Mouse (Mus musculus): ENCODE measurements around the gene Sympk. TPM values are rescaled to one million over a fixed set of nuclear protein-coding genes. Genes with fewer than 3 reads are reported as not detected.

Sympk gene
- total and polyA plus RNA-seq, 2 experiments = 21.5 to 46.9 TPM

GRCm38 (mm10) chr7:19029084-19029653, 5.0 kb downstream of the Sympk start:
- H3K4me1 ChIP-seq (ENCODE audit: control insufficient read depth, insufficient read depth, low read length) = 0 out of 2 replicates have a peak, but pooled peaks cover 2% of the 10 kb centered on the region
- no peak overlapping the region for H3K27ac ChIP-seq (replicated peaks; ENCODE audit: insufficient read depth, low read depth, low read length)
- peaks cover 7% of the 10 kb centered on the region; the same call in 1 of the 2 replicates for H3K79me2 ChIP-seq (ENCODE audit: control insufficient read depth, insufficient read depth, low read length)
- no peak overlapping the region for H3K4me3 ChIP-seq (ENCODE audit: insufficient read depth, low read depth, low read length)
- DNase-seq (ENCODE audit: extremely low read depth, low read depth, low spot score) = no peak
- peaks cover 17% of the 10 kb centered on the region for H3K36me3 ChIP-seq (ENCODE audit: control insufficient read depth, insufficient read depth, low read length)
- TF ChIP-seq CTCF (IDR thresholded peaks at IDR 0.05; ENCODE audit: low read depth, low read length) (peak; percentile 85), POLR2A (IDR thresholded peaks at IDR 0.05; ENCODE audit: extremely low read depth, insufficient read depth, low read length) (no peak)
- 74% methylated on average over 6 of the region's 6 CpGs for WGBS
- H3K27me3 ChIP-seq (ENCODE audit: control insufficient read depth, insufficient read depth, low read length) = no peaks in the 10 kb centered on the region
- no peak overlapping the region for H3K9ac ChIP-seq (ENCODE audit: low read depth, low read length)

GRCm38 (mm10) chr7:19031641-19032040, 7.5 kb downstream of the Sympk start:
- DNase-seq (ENCODE audit: extremely low read depth, low read depth, low spot score) = no peak
- Histone ChIP-seq H3K27me3 (ENCODE audit: control insufficient read depth, insufficient read depth, low read length) (no peaks in the 10 kb centered on the region), H3K9ac (ENCODE audit: low read depth, low read length) (no peak overlapping the region), H3K4me1 (ENCODE audit: control insufficient read depth, insufficient read depth, low read length) (0 out of 2 replicates have a peak, but pooled peaks cover 2% of the 10 kb centered on the region), H3K79me2 (ENCODE audit: control insufficient read depth, insufficient read depth, low read length) (no peaks in the 10 kb centered on the region), H3K36me3 (ENCODE audit: control insufficient read depth, insufficient read depth, low read length) (peaks cover 29% of the 10 kb centered on the region), H3K27ac (replicated peaks; ENCODE audit: insufficient read depth, low read depth, low read length) (no peak overlapping the region), H3K4me3 (ENCODE audit: insufficient read depth, low read depth, low read length) (no peak overlapping the region)
- TF ChIP-seq CTCF (IDR thresholded peaks at IDR 0.05; ENCODE audit: low read depth, low read length) (no peak), POLR2A (IDR thresholded peaks at IDR 0.05; ENCODE audit: extremely low read depth, insufficient read depth, low read length) (no peak)
- WGBS = 65% methylated on average over 4 of the region's 4 CpGs

- Histone ChIP-seq H3K4me1 (ENCODE audit: control insufficient read depth, insufficient read depth, low read length) (no peaks in the 10 kb centered on the region), H3K4me3 (ENCODE audit: insufficient read depth, low read depth, low read length) (no peak overlapping the region), H3K27me3 (ENCODE audit: control insufficient read depth, insufficient read depth, low read length) (no peaks in the 10 kb centered on the region), H3K36me3 (ENCODE audit: control insufficient read depth, insufficient read depth, low read length) (peaks cover 33% of the 10 kb centered on the region; the same call in 1 of the 2 replicates), H3K9ac (ENCODE audit: low read depth, low read length) (no peak overlapping the region), H3K79me2 (ENCODE audit: control insufficient read depth, insufficient read depth, low read length) (no peaks in the 10 kb centered on the region), H3K27ac (replicated peaks; ENCODE audit: insufficient read depth, low read depth, low read length) (no peak overlapping the region)
- 92% methylated on average over 6 of the region's 6 CpGs for WGBS
- TF ChIP-seq CTCF (IDR thresholded peaks at IDR 0.05; ENCODE audit: low read depth, low read length) = no peak
- TF ChIP-seq POLR2A (IDR thresholded peaks at IDR 0.05; ENCODE audit: extremely low read depth, insufficient read depth, low read length) = no peak
- no peak for DNase-seq (ENCODE audit: extremely low read depth, low read depth, low spot score)
Measured at GRCm38 (mm10) chr7:19044616-19045015, 20.4 kb downstream of the Sympk start.

GRCm38 (mm10) chr7:19046286-19047069, 22.3 kb downstream of the Sympk start:
- no peak overlapping the region for H3K27ac ChIP-seq (replicated peaks; ENCODE audit: insufficient read depth, low read depth, low read length)
- TF ChIP-seq POLR2A (IDR thresholded peaks at IDR 0.05; ENCODE audit: extremely low read depth, insufficient read depth, low read length) (no peak), CTCF (IDR thresholded peaks at IDR 0.05; ENCODE audit: low read depth, low read length) (no peak)
- peaks cover 31% of the 10 kb centered on the region; the same call in 1 of the 2 replicates for H3K36me3 ChIP-seq (ENCODE audit: control insufficient read depth, insufficient read depth, low read length)
- WGBS = 93% methylated on average over 11 of the region's 11 CpGs
- H3K79me2 ChIP-seq (ENCODE audit: control insufficient read depth, insufficient read depth, low read length) = no peaks in the 10 kb centered on the region
- no peaks in the 10 kb centered on the region for H3K27me3 ChIP-seq (ENCODE audit: control insufficient read depth, insufficient read depth, low read length)
- H3K4me1 ChIP-seq (ENCODE audit: control insufficient read depth, insufficient read depth, low read length) = no peaks in the 10 kb centered on the region
- DNase-seq (ENCODE audit: extremely low read depth, low read depth, low spot score) = no peak
- no peak overlapping the region for H3K9ac ChIP-seq (ENCODE audit: low read depth, low read length)
- no peak overlapping the region for H3K4me3 ChIP-seq (ENCODE audit: insufficient read depth, low read depth, low read length)

GRCm38 (mm10) chr7:19048006-19048527, 23.9 kb downstream of the Sympk start:
- no peaks in the 10 kb centered on the region for H3K79me2 ChIP-seq (ENCODE audit: control insufficient read depth, insufficient read depth, low read length)
- no peak overlapping the region for H3K27ac ChIP-seq (replicated peaks; ENCODE audit: insufficient read depth, low read depth, low read length)
- no peak for DNase-seq (ENCODE audit: extremely low read depth, low read depth, low spot score)
- peaks cover 23% of the 10 kb centered on the region; the same call in 1 of the 2 replicates for H3K36me3 ChIP-seq (ENCODE audit: control insufficient read depth, insufficient read depth, low read length)
- 85% methylated on average over 14 of the region's 14 CpGs for WGBS
- H3K4me1 ChIP-seq (ENCODE audit: control insufficient read depth, insufficient read depth, low read length) = no peaks in the 10 kb centered on the region
- no peak overlapping the region for H3K4me3 ChIP-seq (ENCODE audit: insufficient read depth, low read depth, low read length)
- H3K27me3 ChIP-seq (ENCODE audit: control insufficient read depth, insufficient read depth, low read length) = no peaks in the 10 kb centered on the region
- no peak for TF ChIP-seq POLR2A (IDR thresholded peaks at IDR 0.05; ENCODE audit: extremely low read depth, insufficient read depth, low read length)
- no peak for TF ChIP-seq CTCF (IDR thresholded peaks at IDR 0.05; ENCODE audit: low read depth, low read length)
- no peak overlapping the region for H3K9ac ChIP-seq (ENCODE audit: low read depth, low read length)
